Mouse (Mus musculus) thymus, adult 2 months (tissue): ENCODE data around the gene Phactr2.

Experiments used
- CTCF ChIP-seq: fragments of 200-500 bp; IDR thresholded peaks from 2 replicates; pipeline ENCODE4 v1.5.1; 2012; ENCODE audit warnings: mild to moderate bottlenecking, control low read depth, low read length, moderate library complexity, borderline replicate concordance; ENCODE audit not compliant: control insufficient read depth, poor library complexity, insufficient read depth; ENCODE audit errors: extremely low read depth
- POLR2A ChIP-seq: fragments of 200-500 bp; IDR thresholded peaks from 2 replicates; pipeline ENCODE4 v1.6.1; 2012; ENCODE audit warnings: mild to moderate bottlenecking, low read length, control low read depth, moderate library complexity; ENCODE audit not compliant: control insufficient read depth, poor library complexity, insufficient read depth; ENCODE audit errors: extremely low read depth

DNA sequence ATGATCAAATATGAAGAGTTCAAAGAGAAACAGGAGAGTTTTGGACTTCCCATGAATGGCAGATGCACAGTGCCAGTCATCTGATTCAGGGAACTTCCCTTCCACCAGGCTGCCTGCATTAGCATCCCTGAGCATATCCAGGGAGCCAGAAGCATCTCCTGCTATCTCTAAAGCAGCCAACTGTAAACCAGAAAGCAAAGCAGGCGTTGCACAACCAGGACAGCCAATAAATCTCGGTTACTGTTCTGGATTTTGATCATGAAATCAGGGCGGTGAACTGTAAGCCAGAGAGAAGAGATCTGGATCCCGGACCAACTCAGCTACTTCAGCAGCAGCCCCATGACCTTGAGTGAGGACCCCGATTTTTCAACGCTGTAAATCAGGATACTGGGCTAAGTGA is 173.6 kb downstream of the Phactr2 start:
- TF ChIP-seq POLR2A (no peak), CTCF (no peak)
